Mouse (Mus musculus): ENCODE data around the gene Stat4. TPM values are rescaled to one million over a fixed set of nuclear protein-coding genes. Genes with fewer than 3 reads are reported as not detected.

Gene Stat4
- 152 TPM for polyA plus RNA-seq (2017; shearing (Covaris generic))

DNA sequence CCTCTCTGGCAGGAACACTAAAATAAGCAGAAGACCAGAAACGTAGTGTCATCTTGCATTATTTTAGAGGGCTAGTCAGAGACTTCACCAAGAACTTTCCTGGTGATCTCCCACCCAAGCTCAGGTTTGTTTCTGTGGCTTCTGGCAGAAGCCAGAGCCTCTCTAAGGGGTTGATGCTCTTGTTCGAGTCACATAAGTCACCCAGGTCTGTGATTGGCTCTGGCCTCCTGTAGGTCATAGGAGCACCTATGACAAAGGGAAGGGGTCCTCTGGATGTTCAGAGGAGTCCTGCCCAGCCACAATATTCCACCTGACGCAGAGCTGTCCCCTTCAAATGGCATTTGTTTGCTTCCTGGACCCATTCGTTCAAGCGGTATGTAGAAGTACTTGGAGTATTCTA is at the start of gene Stat4:
Gene Stat4 (plus strand): TSS at position 301 of the 400 bp plus-strand sequence.

DNA sequence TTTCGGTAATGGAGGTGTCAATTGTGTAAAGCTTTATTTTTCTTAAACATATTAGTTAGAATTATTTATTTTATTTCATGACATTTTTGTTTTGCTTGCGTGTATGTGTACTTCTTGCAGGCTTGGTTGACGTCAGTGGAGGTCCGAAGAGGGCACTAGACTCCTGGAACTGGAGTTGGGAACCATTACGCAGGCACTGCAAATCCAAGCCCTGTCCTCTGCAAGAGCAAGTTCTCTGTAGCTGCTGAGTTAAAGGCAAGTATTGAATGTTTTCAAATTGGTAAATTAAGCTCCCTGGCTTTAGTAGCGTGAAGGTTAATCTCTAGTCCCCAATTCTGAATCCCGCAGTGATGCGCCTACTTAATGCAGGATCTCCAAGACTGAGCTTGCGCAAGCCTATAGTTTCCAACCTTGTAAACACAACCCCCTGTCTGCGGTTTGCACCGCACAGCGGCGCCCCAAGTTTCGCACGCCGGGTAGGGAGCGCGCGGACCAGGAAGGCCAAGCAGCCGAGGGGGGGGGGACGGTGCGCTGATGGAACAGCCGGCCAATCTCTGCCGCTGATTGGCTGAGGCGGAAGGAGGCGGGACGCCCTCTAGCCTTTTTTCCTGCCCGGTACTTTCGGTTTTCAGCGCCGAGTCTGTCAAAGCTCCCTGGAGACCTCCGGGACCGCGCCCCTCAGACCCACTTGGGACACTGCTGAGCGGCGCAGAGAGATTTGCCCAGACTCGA is 132.1 kb downstream of the Stat4 start, which contains the start of gene Stat1:
Gene Stat1 (plus strand): TSS at position 581 of the 732 bp plus-strand sequence.

Other genes starting within 250 kb of the Stat4 start
- not detected for gene Myo1b, start 71.1 kb upstream of the Stat4 start, polyA plus RNA-seq (2017; shearing (Covaris generic))
- 540 TPM for gene Stat1, start 132.3 kb downstream of the Stat4 start, polyA plus RNA-seq (2017; shearing (Covaris generic))
- 307 TPM for gene Gls, start 246.1 kb downstream of the Stat4 start, polyA plus RNA-seq (2017; shearing (Covaris generic))